Mouse (Mus musculus) liver, postnatal 0 days (tissue): Measurements from ENCODE around the gene Iqcd. TPM values are rescaled to one million over a fixed set of nuclear protein-coding genes. Genes with fewer than 3 reads are reported as not detected.
A peak's percentile ranks its signal among the peaks of the same experiment; 100 is the strongest.

ENCODE experiments used
- ATAC-seq: fragments of 200-750 bp; cut with Nextera tagmentation; 2 replicates; pipeline ENCODE4 v1.8.0; 2017; ENCODE audit warnings: mild to moderate bottlenecking, moderate library complexity
- DNase-seq: peaks from one replicate; pipeline ENCODE4 v3.0.0-alpha.2; 2016
- H3K27ac ChIP-seq: fragments of 300-500 bp; sonication (generic); 2 replicates; pipeline ENCODE4 v1.5.1; 2014; ENCODE audit warnings: antibody characterized with exemption, moderate library complexity, mild to moderate bottlenecking, low read depth
- H3K27me3 ChIP-seq: fragments of 300-500 bp; sonication (generic); 2 replicates; pipeline ENCODE4 v1.6.1; 2014; ENCODE audit warnings: low read length, control low read depth, mixed read lengths; ENCODE audit not compliant: insufficient read depth
- H3K36me3 ChIP-seq: fragments of 300-500 bp; sonication (generic); replicated peaks from 2 replicates; pipeline ENCODE4 v1.6.1; 2014; ENCODE audit warnings: mild to moderate bottlenecking, control low read depth, low read length, moderate library complexity, mixed read lengths; ENCODE audit not compliant: insufficient read depth
- H3K4me1 ChIP-seq: fragments of 300-500 bp; sonication (generic); 2 replicates; pipeline ENCODE4 v1.6.1; 2014; ENCODE audit warnings: antibody characterized with exemption, mild to moderate bottlenecking, control low read depth; ENCODE audit not compliant: insufficient read depth
- H3K4me2 ChIP-seq: fragments of 300-500 bp; sonication (generic); 2 replicates; pipeline ENCODE4 v1.6.1; 2014; ENCODE audit warnings: low read depth, mild to moderate bottlenecking, low read length, moderate library complexity, mixed read lengths
- H3K4me3 ChIP-seq: fragments of 300-500 bp; sonication (generic); 2 replicates; pipeline ENCODE4 v1.5.1; 2014; ENCODE audit warnings: low read depth, low read length
- H3K9ac ChIP-seq: fragments of 300-500 bp; sonication (generic); replicated peaks from 2 replicates; pipeline ENCODE4 v1.6.1; 2014; ENCODE audit warnings: mild to moderate bottlenecking, moderate library complexity
- H3K9me3 ChIP-seq: fragments of 300-500 bp; sonication (generic); 2 replicates; pipeline ENCODE4 v1.6.1; 2016; ENCODE audit warnings: mild to moderate bottlenecking, control low read depth, low read length, mixed read lengths
- CTCF ChIP-seq: sonication (generic); IDR thresholded peaks from 2 replicates; pipeline ENCODE4 v1.5.1; 2016; ENCODE audit warnings: antibody characterized with exemption, low read depth
- EP300 ChIP-seq: IDR thresholded peaks from 2 replicates; pipeline ENCODE4 v1.6.1; 2016; ENCODE audit warnings: antibody characterized with exemption, low read depth, mild to moderate bottlenecking
- WGBS: fragments of 180-500 bp; shearing (Covaris S2); extraction: QIAGEN DNeasy Blood & Tissue Kit; methylation state at CpG from one replicate; pipeline ENCODE4 v1.1.7; 2014; ENCODE audit not compliant: insufficient replicate concordance; 5-methylcytosine and 5-hydroxymethylcytosine counted together
- polyA plus RNA-seq: library from polyadenylated mRNA; unstranded; fragments of >200 nt; fragmentation: Nextera tagmentation; extraction: Ambion mirVana; gene quantifications from 2 replicates; pipeline ENCODE4 v1.2.1, GENCODE M21; 2015

Iqcd gene
- polyA plus RNA-seq, 1 experiment from 2014 or later, result 0.75 TPM

DNA sequence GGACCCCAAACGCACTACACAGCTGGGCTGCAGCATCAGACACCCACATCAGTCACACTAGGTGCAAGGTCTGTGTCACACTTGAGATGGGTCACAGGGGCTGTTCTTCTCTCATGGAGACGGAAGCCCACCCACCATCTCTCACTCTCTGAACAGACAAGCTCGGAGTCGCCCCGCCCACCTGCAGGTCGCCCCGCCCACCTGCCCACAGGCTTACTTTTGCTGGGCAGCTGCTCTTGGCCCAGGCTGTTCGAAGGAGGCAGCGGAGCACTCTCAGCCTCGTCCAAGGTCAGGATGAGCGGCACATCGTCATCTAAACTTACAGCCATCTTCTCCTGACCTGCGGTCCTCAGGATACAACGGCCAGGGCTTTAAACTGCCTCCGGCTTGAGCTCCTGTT lies 3.8 kb upstream of the Iqcd start:
- Histone ChIP-seq H3K4me2 (no peak overlapping the region), H3K36me3 (peaks cover 44% of the 10 kb centered on the region), H3K9ac (no peak overlapping the region), H3K27ac (no peak overlapping the region), H3K4me3 (no peak overlapping the region), H3K4me1 (peaks cover 47% of the 10 kb centered on the region), H3K9me3 (no peaks in the 10 kb centered on the region), H3K27me3 (no peaks in the 10 kb centered on the region)
- no peak for ATAC-seq
- DNase-seq, result peak; percentile 46
- TF ChIP-seq CTCF, result no peak
- TF ChIP-seq EP300, result no peak
- 71% methylated on average over 15 of the region's 15 CpGs for WGBS

DNA sequence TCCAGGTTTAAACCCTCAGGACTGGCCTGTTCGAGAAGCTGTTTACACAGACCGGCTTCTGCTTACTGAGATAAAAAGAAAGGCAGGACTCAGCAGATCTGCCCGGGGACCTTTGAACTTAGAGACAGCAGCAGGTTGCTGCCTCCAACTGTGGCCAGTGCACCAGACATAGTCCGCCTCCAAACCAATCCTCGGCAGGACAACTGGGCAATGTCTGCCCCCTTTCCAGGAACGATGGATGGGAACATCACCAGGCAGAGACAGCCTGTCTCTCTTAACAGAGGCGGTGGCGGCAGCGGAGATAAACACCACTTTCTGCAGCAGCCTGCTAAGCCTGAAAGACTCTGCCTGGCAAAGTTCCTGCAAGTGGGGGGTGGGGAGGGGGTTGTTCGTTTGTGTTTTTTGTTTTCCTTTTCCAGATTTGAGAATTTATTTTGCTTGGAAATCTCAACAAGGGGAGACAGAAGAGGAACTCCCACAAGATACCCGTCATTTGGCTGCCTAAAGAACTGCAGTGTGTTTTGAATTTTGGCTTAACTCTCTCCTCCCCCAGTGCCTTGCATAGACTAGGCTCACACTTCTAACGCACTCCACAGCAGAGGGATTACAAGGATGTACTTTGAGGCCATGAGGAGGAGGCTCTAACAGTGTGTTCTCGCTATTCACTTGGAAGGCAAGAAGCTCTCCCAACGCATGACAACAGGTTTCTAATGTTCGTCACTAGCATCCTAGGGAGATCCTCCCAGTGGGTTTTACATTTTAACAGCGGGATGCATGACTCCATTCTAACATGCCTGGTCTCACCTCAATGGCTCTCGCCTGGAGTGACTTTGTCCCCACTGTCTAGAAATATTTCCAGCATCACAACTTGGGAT lies 1.8 kb upstream of the Iqcd start:
- ATAC-seq (peak; percentile 16), DNase-seq (peak; percentile 65)
- Histone ChIP-seq H3K27me3 (no peaks in the 10 kb centered on the region), H3K4me1 (peaks cover 38% of the 10 kb centered on the region), H3K4me2 (peak overlapping the region; percentile 89), H3K4me3 (peak overlapping the region; percentile 83), H3K9ac (peak overlapping the region; percentile 94), H3K36me3 (peaks cover 26% of the 10 kb centered on the region), H3K9me3 (no peaks in the 10 kb centered on the region), H3K27ac (peak overlapping the region; percentile 90)
- WGBS, result 8% methylated on average over 17 of the region's 17 CpGs
- no peak for TF ChIP-seq CTCF
- peak; percentile 46; the same call in 1 of the 2 replicates for TF ChIP-seq EP300

DNA sequence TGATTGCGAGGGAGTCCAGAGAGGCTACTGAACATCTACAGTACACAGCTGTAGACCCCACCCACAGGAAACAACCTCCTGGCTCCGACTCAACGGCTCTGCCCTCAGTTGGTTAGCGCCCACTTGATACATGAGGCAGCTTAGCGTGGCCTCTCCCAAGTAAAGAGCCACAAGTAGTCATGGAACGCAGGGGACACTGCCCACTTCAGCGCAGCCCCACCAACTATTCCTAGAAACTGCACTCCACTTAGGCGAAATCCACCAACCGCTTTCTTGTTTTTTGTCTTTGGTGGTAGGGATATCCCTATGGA lies 1.2 kb upstream of the Iqcd start:
- Histone ChIP-seq H3K4me3 (peak overlapping the region; percentile 83), H3K4me1 (peaks cover 35% of the 10 kb centered on the region), H3K27me3 (no peaks in the 10 kb centered on the region), H3K27ac (peak overlapping the region; percentile 90), H3K9me3 (no peaks in the 10 kb centered on the region), H3K4me2 (peak overlapping the region; percentile 89), H3K9ac (peak overlapping the region; percentile 94), H3K36me3 (peaks cover 22% of the 10 kb centered on the region)
- ATAC-seq (peak; percentile 22), DNase-seq (peak; percentile 73)
- 6% methylated on average over 9 of the region's 9 CpGs for WGBS
- TF ChIP-seq EP300 (0 out of 2 replicates have a peak, but pooled peaks have one; percentile 54), CTCF (no peak)

GRCm38 (mm10) chr5:120587940-120588568 lies 762 bp upstream of the Iqcd start:
- H3K27me3 ChIP-seq, result no peaks in the 10 kb centered on the region
- peak overlapping the region; percentile 90 for H3K27ac ChIP-seq
- H3K9me3 ChIP-seq, result no peaks in the 10 kb centered on the region
- TF ChIP-seq EP300, result no peak
- TF ChIP-seq CTCF, result no peak
- H3K4me1 ChIP-seq, result peaks cover 35% of the 10 kb centered on the region
- H3K4me2 ChIP-seq, result peak overlapping the region; percentile 89
- peak overlapping the region; percentile 94 for H3K9ac ChIP-seq
- ATAC-seq (peak; percentile 33), DNase-seq (no peak)
- WGBS, result under 1% methylated on average over 28 of the region's 29 CpGs
- H3K36me3 ChIP-seq, result peaks cover 22% of the 10 kb centered on the region
- peak overlapping the region; percentile 83 for H3K4me3 ChIP-seq

DNA sequence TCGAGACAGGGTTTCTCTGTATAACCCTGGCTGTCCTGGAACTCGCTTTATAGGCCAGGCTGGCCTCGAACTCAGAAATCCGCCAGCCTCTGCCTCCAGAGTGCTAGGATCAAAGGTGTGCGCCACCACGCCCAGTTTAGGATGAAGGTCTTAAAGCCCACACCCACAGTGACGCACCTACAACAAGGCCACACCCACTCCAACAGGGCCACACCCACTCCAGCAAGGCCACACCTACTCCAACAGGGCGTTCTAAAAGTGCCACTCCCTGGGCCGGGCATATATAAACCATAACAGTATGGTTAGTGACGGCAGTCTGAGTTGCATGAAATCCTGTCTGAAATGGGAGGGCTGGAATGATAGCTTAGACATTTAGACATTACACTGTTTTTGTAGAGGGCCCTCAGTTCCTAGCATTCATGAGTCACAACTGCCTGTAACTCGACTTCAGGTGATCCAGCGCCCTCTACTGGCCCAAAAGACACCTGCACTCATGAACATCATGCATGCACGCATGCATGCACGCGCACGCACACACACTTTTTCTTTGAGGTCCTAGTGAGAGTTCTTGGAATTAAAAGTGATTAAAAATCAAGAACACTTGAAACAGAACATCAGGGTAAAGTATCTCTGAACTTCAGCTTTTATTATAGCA lies 1.7 kb downstream of the Iqcd start:
- Histone ChIP-seq H3K9me3 (no peaks in the 10 kb centered on the region), H3K36me3 (no peaks in the 10 kb centered on the region), H3K27me3 (no peaks in the 10 kb centered on the region), H3K27ac (no peak overlapping the region), H3K4me1 (peaks cover 26% of the 10 kb centered on the region), H3K4me3 (no peak overlapping the region), H3K9ac (no peak overlapping the region), H3K4me2 (no peak overlapping the region)
- ATAC-seq (no peak), DNase-seq (peak; percentile 65)
- WGBS, result 77% methylated on average over 16 of the region's 16 CpGs
- TF ChIP-seq EP300, result no peak
- peak; percentile 77 for TF ChIP-seq CTCF

DNA sequence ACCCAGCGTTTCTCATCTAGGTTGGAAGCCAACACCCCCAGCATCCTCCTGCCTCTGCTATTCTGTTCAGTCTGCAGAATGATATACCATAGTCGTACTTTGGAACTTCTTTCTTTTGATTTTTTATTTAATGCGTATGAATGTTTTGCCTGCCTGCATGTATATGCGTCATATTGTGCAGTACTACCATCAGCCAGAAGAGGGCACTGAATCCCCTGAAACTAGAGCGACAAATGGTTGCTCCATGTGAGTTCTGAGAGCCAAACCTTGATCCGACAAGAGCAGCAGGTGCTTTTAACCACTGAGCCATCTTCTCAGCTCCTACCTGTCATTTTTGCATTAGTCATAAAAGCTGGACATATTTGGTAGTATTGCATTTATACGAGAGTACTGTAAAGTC lies 3.3 kb downstream of the Iqcd start:
- ATAC-seq (no peak), DNase-seq (no peak)
- Histone ChIP-seq H3K4me2 (no peak overlapping the region), H3K36me3 (no peaks in the 10 kb centered on the region), H3K4me3 (no peak overlapping the region), H3K9ac (no peak overlapping the region), H3K4me1 (peaks cover 13% of the 10 kb centered on the region), H3K27ac (no peak overlapping the region), H3K9me3 (no peaks in the 10 kb centered on the region), H3K27me3 (no peaks in the 10 kb centered on the region)
- WGBS, result 72% methylated on average over 7 of the region's 7 CpGs
- TF ChIP-seq EP300, result no peak
- TF ChIP-seq CTCF, result peak; percentile 72
